Mouse (Mus musculus) regulatory T cell (primary cell): Measurements from ENCODE around the gene Pxt1.
"Not testable (repeated sequence)": the region's sequence is repeated elsewhere in the genome, so short reads cannot be mapped to it uniquely, and the experiment has no call there.

Source experiments
- in situ Hi-C: fragments of 300-600 bp; cut with MboI, MseI; formaldehyde crosslinking; loops from one replicate; pipeline ENCODE4 v1.15.1; 2025; ENCODE audit warnings: high pct_unique_total_duplicates

Pxt1 gene

DNA sequence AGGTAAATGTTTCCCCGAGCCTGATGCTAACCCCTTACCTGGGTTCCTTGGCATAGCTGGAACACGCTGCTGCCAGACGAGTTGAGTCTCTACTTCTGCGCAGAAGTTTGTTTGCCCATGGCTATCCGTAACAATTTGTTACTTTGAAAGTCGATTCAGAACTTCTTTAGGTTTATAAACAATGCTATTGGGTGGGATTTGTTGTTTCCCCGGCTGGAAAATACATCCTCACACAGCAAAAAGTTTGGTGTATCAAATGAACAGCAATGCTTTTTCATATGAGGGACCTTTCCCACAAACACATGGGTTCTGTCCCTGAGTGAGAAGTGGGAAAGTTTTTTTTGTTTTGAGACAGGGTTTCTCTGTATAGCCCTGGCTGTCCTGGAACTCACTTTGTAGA lies at the start of gene Pxt1:
TSS of gene Pxt1 (minus strand) at position 101 of the 400 bp plus-strand sequence.
- in situ Hi-C loops: no loop called here

DNA sequence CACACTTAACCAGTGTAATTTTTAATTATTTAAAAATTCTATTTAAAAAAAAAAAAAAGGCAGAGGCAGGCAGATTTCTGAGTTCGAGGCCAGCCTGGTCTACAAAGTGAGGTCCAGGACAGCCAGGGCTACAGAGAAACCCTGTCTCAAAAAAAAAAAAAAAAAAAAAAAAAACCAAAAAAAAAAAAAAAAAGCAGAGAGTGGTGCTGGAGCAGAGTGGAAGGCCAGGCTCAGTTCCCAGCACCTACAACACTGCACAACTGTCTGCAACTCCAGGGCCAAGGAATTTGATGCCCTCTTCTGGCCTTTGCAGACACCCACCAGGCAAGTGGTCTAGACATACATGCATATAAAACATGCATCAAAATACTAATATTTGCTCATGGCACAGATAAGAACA lies 49.4 kb upstream of the Pxt1 start:
- in situ Hi-C loops: not testable (repeated sequence)

DNA sequence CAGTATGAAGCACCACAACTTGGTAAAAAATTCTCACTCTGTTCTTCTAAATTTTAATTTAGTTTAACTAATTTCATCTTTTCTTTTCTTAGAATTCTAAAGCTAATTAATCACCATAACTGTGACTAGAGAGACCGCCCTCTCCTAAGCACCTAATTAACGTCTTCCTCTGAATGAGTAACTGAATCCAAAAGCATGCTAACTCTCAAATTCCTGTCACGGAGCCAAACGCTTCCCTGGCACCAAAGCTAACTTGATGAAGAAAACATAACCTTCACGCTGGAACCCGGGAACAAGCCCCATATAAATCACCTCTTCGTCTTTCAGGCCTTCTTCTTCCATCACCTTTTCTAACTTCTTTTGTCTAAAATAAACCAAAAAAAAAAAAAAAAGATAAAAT lies 48.5 kb upstream of the Pxt1 start:
- in situ Hi-C loops: no loop called here

DNA sequence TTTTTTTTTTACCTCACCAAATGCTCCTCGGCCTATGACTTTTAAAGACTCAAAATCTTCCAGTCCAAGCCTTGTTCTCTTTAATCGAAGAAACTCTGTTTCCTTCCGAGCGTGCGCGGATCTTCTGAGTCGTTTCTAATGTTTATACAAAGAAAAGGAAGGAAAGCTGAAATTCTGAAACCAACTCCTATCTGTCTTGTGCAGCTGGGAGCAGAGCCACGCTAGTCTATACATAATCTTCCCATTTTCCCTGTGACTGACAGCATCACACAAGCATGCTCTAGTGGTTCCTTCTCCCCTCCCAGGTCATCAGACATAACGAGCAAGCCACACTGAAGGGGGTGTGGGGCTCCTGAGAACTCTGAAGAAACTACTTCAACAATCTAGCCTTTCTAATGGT lies 47.6 kb upstream of the Pxt1 start:
- in situ Hi-C loops: no loop called here

DNA sequence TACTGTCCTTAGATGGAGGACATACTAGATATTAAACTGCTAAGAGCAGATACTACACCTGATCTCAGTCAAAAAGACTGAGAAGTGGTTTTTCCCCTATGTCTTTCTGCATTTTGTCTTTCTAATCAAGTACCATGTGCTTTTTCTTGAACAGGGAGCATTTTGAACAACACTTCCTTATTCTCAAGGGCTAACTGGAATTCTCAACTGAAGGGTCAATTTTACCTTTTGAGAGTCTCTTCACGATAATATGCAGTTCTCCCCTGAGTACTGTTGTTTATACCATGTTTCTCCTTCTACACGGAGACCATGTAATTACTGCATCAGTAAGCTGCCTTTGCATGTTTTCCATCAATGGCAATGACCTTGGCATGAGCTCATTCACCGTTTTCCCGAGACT lies 46.4 kb upstream of the Pxt1 start:
- in situ Hi-C loops: no loop called here

DNA sequence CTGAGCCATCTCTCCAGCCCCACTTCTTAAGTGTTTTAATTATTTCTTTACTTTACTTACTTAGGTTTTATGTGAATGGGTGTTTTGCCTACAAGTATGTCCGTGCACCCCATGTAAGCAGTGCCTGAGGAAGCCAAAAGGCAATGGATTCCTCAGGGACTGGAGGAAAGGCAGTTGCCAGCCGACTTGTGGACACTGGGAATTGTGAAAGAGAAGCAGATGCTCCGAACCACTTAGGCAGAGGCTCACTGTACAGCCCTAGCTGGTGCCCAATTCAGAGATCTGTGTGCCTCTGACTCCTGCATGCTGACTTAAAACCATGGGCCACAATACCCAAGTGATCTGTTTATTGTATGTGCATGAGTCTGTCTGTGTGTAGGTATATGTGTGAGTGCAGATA lies 45.4 kb upstream of the Pxt1 start:
- in situ Hi-C loops: no loop called here

DNA sequence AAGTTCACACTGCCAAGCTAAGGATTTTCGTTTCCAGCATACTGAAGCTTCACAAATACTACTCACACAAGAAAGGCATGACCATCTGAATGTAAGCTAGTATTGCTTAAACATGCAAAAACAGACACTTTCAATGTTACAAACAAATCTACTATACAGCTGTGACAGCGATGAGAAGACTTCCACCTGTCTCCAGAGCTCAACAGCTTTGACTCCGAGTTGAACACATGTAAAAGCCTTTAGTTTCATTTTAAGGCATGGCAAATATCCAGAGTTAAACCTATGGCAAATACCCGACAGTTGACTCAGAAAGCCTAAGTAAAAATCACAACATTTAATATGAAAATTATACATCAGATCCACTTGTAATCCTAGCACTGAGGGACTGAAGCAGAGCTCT lies 44.7 kb upstream of the Pxt1 start:
- in situ Hi-C loops: no loop called here

DNA sequence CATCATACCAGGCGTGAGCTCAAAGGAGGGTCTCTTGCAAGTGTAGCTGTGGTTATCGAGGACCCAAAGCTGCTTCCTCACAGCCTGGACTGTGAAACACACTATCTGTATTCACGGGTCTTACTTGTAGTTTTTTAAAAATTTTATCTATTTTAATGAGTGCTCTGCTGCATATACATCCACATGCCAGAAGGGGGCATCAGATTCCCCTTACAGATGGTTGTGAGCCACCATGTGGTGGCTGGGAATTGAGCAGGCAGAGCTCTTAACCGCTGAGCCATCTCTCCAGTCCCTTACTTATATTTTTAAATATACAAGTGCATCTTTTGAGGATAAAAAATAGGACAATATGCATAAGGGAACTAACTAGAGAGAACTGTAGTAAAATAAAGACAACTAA lies 44.1 kb upstream of the Pxt1 start:
- in situ Hi-C loops: no loop called here

DNA sequence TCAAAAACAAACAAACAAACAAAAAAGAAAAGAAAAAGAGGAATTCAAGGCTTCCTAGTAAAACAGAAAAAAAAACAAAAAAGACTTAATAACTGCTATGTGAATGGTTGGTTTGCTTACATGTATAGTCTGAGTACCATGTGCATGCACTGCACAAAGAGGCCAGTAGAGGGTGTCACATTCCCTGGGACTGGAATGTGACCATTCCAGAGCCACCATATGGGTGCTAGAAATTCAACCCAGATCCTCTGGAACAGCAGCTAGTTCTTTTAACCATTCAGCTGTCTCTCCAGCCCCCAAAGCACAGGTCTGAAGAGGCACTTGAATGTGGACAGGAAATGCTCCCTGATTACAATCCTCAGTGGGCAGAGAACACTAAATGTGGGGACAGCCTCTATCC lies 43.2 kb upstream of the Pxt1 start:
- in situ Hi-C loops: no loop called here

DNA sequence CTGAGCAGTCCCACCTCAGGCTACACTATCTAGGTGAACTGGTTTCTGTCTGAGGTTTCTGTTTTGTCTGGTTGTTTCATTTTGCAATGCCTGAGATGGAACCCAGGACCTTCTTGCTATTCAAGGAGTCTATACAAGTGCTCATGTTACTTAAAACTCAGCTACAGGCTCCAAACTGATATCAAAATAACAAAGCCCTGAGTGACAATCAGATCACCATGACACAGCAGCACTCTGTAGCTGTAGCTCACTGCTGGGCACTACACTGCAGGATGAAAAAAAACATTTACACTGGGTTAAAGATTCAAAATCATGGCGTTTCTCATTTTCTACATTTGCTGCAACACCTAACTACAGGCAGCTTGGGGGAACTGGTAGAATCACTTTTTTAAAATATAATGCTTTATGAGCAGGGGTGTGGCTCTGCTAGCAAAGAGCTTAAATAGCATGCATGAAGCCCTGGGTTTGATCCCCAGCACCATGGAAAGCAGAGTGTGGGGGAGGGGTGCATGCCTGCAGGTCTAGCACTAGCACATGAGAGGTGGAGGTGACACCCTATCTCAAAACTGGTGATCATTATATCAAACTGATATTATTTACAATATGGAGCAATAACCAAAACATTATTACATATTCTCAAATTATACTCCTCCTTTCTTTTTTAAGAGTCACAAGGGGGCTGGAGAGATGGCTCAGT lies 41.2 kb upstream of the Pxt1 start:
- in situ Hi-C loops: no loop called here

DNA sequence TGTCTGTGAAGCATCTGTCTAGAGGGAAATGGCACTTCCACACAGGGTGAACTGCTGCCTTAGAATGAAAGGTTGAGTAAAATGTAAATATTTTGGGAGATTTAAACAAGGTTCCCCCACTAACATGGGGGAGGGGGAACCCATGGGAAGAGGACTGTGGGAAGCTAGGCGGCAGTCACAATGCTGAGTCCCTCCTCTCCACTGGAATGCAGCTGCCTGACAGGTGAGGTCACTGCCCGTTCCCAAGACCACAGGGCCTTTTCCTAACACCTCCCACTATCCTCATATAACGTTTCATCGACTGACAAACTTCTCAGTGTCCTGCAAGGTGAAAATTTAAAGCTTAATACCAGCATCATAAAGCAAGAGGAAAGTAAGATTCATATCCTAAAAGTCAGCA lies 39.0 kb upstream of the Pxt1 start:
- in situ Hi-C loops: no loop called here

DNA sequence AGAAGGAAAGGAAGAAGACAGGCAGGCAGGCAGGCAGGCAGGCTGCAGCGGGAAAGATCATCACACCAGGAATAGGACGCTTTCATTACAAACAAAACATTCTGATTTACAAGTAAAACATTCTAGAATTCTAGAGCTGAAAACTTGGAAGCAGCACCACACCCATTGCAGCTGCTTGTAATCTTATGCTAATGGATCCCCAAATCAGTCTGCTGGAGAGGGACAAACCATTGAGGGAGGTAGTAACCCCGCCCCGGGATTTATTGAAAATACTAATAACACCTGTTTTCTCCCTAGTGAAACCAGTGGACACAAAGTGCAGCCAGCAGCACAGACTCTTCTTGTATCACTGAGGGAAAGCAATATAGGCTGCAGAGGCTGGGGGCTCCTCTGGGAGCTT lies 37.4 kb upstream of the Pxt1 start:
- in situ Hi-C loops: no loop called here

DNA sequence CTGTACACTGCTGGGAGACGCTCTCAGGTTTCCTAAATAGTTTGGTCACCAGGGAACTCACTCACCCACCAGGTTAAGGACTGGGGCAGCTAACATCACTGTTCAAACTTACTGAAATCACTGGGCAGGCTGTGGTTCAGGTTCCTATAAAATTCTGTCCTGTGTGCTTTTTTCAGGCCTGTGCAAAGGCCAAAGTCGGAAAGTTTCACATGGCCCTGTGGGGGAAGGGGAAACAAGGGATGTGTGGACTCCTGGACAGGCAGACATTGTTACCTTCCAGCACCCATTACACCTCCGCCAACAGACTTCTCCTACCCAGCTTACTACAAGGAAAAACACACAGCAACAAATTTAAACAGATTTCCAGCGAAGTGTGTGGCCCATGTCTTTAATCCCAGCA lies 35.5 kb upstream of the Pxt1 start:
- in situ Hi-C loops: no loop called here

DNA sequence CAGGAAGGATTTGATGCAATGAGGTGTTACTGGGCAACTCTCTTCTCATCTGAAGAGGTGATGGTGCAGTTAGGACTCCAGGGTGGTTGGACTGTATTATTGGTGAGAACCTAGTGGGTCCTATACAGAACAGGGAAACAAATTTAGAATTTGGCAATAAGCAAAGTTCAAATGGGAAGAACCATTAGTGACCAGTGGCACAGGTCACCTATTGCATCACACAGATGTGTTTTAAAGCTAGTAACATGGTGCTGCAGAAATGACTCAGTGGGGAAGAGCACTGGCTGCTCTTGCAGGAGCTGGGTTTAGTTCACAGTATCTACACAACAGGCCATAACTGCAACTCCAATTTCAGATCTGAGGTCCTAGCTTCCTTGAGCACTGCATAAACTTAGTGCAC lies 26.5 kb upstream of the Pxt1 start:
- in situ Hi-C loops: no loop called here

DNA sequence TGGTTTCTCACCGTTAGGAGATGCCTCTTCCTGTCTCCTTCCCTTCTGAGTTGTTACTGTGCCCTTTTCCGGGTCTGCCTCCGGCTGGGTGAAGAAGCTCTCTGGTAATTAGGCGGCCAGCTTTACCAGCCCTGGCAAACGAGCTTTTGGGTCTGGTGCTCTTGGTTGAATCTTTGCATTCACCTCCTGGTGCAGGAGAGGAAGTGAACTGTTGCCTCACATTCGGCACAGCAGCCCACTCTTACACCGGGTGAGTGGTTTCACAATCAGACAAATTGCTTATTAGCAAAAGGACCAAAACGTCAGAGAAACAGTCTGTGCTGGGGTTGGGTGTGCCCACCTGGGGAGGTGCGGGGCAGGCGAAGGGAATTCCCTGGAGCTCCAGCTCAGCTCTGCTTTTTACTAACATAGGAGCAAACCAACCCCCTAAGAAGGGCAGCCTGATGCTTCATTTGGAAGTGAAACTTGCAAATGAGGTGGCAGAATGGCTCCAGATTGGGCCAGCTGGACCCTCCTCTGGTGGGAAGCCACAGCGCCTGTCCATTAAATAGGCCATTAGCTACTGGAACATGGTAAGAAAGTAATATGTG lies 23.5 kb upstream of the Pxt1 start:
- in situ Hi-C loops: no loop called here

DNA sequence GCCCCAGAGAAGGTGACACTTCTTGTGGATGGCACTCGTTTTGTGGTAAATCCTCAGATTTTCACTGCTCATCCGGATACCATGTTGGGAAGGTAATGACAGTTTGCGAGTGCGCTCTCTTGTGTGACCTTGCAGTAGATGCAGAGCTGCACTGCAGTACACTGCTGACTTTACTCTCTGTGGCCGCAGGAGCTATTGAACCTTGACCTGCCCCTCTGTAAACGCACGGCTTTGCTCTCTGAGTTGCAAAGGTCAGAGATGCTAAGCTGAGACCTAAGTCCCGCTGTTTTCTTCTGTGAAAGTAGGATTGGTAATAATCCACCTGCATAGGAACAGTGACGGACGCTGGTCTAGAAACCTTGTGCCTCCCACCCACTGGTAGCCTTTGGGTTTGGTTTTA lies 18.0 kb upstream of the Pxt1 start:
- in situ Hi-C loops: no loop called here

DNA sequence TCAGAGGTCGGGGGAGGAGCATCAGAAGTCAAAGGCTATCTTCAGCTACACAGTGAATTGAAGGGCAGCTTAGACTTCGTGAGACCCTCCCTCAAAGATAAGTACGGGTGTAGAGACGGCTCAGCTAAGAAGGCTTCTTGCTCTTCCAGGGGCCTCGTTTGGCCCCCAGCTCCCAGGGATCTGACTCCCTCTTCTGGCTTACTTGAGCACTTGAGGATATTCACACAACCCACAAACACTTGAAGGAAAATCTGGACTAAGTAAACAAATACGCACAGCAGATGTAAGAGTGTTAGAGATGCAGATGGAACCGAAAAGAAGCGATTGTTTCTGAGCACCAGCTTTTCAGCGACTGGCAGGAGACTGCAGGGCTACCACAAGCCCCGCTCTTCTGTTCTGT lies 17.0 kb upstream of the Pxt1 start:
- in situ Hi-C loops: no loop called here

DNA sequence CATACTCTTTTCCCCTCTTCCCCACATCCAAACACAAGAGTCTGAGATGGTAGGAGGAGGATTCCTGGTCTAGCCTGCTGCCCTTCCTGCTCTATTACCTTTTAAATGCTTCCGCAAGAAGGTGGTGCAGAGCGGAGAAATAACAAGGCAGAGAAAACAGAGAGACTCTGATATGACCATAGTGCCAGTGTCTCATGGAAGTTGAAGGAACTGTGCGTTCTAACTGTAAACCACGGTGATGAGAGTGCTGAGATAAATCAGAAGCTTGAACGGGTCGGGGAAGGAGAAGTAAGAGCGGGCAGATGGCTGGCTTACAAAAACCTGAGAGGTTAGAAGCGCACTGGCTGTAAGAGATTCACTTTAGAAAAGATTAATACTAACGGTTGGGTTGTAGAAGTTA lies 10.8 kb upstream of the Pxt1 start:
- in situ Hi-C loops: no loop called here

DNA sequence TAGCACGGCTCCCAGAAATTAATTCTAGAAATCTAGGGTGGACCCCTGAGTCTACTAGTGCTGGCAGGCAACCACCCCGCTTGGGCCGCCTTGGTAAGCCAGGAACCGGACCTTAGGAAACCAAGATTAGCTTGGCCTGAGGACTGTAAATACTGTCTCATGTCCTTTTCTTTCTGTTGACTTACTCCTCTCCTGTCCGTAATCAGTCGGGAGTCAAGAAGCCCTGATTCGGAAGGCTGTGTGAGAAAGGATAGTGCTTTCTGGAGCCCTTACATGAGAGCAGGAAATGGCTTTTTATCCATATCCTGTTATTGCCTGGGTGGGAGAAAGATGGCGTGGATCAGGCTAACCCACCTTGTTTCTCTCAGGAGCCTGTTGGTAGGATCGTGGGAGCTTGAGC lies 9.6 kb upstream of the Pxt1 start:
- in situ Hi-C loops: no loop called here

DNA sequence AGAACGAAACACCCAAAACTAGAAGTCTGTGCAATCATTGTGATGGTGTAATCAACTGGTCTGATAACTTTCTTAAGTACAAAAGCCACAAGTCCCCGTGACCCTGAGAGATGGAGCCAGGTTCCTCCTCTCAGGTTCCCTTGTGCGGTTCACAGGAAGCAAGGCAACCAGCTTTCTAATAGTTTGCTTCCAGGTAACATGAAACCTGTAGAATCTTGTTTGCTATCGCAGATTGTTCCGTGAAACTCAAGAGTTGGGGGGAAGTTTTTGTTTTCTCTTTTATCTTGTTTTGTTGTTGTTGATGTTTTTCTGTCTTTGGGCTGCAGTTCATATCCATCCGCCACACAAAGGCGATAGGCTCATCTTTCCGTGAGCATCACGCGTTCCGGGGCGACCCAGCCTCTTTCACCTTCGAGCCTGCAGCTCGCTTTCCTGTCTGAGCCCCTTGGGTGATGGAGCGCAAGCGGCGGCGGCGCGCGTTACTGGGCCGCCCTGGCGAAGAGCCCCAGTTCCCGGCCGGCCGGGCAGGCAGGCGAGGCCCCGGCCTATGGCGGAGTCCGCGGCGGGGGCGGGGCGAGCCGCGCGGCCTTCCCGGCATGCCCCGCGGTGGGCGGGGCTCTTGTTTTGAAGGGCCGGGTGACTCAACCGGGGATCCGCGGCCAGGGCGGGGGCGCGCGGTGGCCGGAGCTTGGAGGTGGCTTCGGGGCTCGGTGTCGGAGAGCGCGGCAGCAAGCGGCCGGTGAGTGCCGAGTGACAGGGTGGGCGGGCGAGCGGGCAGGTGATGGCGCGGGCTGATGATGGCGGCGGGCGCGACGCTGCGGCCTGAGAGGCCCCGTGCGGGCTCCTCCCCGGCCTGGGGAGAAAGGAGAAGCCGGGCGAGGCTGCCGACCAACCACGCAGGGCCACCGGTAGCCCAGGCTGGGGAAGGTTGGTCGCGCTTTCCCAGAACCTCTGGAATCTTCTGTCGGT lies 8.5 kb upstream of the Pxt1 start, which contains the start of gene Kctd20:
TSS of gene Kctd20 (plus strand) at position 120 of the 969 bp plus-strand sequence.
- in situ Hi-C loops: no loop called here

DNA sequence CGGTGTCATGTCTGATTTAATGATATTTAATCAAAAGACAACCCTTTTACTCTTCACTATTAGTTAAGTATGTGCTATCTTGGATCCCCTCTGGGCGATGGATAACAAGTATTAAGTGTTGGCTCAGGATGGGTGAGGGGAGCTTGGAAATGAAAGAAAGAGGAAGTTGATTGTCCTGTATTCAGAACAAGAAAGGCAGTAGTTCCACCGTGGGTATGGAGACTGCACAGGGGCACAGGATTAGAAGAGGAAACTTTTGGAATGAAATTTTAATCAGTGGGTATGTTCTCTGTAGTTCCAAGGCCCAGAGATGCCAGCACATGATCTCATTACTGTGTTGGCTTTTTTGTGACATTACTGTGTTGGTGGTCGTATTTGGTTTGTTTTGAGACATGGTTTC lies 7.1 kb upstream of the Pxt1 start:
- in situ Hi-C loops: no loop called here

DNA sequence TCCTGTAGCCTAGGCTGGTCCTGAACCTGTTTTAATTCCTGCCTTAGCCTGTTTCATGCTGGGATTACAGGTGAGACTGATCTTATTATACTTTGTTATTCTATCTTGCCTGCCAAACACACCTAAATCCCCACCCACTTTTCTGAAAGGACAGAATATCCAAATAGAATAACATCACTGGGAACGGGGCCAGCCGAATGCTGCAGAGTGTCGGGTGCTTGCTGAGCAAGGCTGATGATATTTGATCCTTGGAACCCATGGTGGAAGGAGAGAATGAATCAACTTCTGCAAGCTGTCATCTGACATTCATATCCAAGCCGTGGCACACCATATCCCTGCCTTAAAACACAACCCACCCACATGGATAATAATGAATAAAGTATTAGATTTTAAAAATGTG lies 5.0 kb upstream of the Pxt1 start:
- in situ Hi-C loops: no loop called here
